Mouse (Mus musculus): Measurements from ENCODE around the gene Phc2.

Gene Phc2

DNA sequence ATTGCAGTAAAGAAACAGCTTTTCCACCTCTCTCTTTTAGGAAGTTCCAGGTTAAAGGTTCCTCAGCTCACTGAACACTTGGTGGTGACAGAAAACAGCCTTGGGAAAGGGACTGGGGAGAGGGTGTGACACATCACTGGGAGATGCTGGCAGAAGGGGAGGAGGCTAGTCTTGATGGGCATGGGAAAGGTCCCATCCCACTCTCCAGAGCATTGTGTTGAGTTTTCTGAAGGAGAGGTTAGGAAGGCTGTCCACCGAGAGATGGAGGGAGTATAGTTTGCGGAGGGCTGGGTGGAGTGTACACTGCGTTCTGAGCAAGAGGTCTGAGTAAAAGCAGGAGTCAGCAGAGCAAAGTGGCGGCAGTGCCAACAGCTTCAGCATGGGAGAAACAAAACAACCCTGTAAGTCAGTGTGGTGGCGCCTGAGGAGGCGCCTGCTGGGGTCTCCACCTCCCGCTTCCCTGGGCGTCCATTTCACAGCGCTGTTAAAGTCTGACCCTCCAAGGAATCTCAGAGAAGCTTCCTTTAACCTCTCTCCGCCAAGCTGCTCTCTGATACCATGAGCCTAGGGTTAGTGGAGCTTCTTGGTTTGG lies 88.0 kb downstream of the Phc2 start:
- no peak for DNase-seq (ENCODE audit: low spot score in 2 of 2)

DNA sequence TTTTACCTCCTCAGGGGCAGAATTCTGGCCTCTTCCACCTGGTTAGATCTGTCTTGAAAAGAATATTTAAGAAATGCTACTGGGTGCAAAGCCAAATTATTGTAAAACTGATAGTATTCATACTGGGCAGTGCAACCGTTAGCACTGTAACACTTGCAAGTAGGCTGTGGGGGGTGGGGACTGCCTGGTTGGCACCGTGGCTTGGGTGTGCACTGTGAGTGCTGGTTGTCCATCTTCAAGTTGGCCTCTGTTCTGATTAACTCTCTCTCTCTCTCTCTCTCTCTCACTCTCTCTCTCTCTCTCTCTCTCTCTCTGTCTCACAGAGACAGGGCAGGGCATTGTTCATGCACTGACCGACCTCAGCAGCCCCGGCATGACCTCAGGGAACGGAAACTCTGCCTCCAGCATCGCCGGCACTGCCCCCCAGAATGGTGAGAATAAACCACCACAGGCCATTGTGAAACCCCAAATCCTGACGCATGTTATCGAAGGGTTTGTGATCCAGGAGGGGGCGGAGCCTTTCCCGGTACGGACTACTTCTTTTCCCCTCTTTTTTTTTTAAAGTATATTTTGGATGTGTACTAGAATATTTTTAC lies 88.6 kb downstream of the Phc2 start:
- DNase-seq (ENCODE audit: low spot score in 2 of 2): no peak

DNA sequence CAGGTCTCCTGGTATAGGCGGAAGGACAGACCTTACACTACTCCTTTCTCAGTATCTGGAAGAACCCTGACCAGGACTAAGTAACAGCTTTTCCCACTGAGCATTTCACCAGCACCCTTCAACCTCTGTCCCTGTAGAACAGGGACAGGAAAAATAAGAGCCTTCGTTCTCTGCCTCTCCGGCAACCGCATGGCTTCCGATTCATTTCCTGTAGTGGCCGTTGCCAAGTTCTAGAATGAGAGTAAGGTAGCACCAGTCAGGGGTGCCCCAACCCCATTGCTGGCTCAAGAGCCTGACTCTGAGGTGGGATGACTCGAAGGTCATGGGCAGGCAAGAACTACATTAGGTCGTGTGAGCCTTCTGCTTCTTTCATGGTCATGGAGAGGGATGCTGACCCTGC lies 90.7 kb downstream of the Phc2 start:
- no peak for DNase-seq (ENCODE audit: low spot score in 2 of 2)

DNA sequence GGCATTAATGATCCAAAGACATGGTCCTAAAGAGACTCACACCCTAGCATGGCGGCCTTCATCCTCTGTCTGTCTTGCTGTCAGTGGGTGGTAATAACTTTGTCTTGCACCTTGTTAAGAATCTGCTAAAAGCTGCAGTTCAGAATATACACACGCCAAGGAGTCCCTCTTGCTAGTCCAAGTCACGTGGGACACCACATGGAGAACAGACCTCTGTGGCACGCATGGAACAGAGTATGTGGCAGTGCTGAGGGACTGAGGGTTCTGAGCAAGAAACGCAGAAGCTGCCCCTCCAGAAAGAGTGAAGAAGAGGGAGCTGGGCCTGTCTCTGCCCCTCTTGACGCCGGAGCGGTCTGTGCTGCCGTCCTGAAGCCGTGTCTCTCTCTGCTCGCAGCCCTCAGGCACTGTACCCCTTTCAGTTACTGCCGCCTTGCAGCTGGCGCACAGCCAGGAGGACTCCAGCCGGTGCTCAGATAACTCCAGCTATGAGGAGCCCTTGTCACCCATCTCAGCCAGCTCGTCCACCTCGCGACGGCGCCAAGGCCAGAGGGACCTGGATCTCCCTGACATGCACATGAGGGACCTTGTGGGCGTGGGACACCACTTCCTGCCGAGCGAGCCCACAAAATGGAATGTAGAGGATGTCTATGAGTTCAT lies 93.2 kb downstream of the Phc2 start:
- DNase-seq (ENCODE audit: low spot score in 2 of 2): no peak

DNA sequence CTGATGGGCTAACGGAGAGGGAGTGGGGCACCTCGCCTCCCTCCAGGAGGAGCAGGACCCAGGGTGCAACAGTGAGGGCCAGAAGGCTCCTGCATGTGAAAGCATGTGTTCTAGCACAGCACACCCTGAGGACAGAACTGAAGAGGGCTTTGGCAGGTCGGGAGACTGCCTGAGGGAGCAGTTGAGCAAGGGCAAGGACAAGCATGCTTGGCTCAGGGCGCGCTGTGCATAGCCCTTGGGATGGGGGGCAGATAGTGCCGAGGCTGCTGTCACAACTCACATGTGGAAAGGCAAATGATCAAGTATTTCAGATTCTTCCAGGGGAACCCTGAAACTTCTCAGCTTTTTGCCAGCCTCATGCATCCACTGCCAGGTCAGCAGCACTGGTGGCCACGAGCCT lies 93.8 kb downstream of the Phc2 start:
- no peak for DNase-seq (ENCODE audit: low spot score in 2 of 2)

DNA sequence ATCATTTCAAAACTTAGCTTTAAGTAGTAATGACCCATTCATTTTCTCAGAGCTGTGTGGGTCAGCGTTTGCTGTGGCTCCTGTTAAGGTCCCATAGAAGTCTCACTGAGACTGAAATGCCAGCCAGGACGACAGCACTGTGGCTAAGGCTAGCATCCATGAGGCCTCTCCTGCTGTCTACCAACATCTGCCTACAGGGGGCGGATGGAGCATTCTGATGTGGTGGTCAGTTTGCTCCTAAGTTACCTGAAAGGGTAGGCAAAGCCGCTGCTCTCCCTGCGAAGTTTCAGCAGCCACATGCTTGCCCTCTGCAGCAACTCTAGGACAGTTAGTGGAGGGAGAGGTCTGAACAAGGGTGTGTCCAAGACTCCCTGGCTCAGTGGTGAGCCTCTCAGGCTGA lies 96.5 kb downstream of the Phc2 start:
- DNase-seq (ENCODE audit: low spot score in 2 of 2): no peak

DNA sequence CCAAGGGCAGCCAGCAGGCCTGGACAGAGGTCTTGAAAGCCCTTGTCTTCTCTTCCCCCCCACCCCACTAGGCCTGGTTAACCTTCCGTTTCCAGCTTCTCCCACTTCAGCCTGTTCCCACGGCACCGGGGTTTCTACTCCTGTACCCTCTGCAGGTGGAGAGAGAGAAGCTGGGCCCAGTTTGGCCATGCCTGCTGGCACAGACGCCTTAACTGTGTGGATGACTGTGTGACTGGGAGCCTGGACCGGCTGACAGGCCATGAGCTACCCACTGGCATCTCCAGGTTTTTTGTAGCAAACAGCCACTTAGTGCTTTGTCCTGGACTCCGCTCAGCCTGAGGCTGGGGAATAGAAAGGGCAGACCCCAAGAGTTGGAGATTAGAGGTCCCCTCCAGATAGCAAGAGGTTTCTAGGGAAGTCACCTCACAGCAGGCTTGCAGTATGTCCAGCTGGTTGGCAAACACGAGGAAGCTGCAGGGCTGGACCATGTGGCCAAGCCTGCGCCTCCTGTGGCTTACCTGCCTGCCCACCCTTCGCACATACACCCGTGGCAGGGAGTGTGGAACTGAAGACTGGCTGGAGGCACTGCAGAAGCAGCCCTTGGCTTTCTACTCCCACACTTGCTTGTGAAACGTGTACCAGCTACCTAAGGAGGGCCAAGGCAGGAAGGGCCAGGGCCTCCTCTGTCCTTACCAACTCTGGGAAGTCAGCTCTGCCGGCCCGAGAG lies 97.7 kb downstream of the Phc2 start:
- no peak for DNase-seq (ENCODE audit: low spot score in 2 of 2)

DNA sequence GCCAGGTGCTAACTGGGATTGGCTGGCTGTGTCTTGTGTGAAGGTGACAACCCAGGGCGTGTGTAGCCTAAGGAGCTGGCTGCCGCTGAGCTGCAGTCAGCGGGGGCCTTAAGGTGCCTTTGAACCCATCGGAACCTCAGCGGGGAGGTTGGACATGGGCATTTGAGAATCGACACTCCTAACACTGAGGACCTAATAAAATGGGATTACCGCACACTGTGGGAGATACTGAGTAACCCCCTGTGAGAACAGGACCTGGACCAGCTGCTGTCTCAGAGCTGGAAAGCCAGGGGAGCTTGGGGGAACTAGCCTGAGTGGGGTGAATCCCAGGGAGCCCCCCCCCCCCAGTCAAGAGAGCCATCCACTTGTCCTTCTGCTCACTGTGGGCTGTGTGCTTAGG lies 99.1 kb downstream of the Phc2 start:
- no peak for DNase-seq (ENCODE audit: low spot score in 2 of 2)

DNA sequence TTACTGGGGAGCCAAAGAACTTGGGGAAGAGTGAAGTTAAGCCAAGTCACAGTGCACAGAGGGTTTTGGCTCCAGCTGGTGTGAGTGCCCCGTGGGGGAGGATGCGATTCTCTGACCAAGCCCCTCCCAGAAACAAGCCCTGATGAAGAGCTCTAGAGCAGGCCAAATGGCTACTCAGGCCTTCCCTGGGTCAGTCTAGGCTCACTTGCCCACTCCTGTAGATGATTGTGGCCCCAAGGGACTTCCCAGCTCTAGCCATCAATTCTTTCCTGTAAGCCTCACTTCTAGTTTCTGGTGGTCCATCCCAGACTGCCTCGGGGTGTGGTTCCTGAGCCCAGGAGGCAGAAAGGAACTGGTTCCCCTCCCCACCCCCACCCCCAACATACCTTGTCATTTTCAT lies 100.6 kb downstream of the Phc2 start, which contains the start of gene A3galt2:
TSS of gene A3galt2 (plus strand) at position 301 of the 400 bp plus-strand sequence.
- no peak for DNase-seq (ENCODE audit: low spot score in 2 of 2)

DNA sequence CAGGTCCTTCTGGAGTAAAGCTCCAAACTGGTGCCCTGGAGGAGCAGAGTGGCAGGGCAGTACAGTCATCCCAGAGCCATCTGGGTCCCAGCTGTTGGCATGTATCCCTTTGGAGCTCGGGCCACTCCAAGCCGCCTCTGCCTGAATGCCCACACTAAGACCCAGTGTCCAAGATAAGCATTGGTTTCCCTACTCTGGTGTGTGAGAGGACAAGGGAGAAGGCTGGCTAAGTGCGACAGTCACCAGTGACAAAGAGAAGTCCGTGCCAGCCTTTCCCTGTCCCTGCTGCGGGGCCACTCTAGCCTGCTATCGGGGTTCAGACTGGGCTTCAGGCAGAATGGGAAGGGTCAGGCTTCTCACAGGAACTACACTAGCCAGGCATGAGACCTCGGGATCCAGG lies 101.4 kb downstream of the Phc2 start:
- no peak for DNase-seq (ENCODE audit: low spot score in 2 of 2)

DNA sequence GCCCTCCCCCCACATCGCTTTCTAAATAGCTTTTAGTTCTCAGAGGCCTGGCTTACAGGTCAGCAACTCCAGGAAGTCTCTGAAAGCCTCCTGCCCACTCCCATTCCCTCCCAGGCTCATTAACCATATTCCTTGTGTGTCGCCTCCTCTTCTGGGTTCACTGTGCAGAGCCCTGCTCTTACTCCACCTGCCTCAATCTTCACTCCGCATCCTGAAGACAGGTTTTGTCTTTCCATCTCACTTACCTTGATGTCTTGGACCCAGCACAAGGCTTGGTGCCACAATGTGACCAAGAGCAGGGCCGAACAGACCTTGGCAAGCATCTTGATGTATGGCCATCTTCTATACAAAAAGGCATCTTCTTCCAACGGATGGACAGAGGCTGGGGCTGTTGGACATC lies 104.7 kb downstream of the Phc2 start:
- DNase-seq (ENCODE audit: low spot score in 2 of 2): no peak

DNA sequence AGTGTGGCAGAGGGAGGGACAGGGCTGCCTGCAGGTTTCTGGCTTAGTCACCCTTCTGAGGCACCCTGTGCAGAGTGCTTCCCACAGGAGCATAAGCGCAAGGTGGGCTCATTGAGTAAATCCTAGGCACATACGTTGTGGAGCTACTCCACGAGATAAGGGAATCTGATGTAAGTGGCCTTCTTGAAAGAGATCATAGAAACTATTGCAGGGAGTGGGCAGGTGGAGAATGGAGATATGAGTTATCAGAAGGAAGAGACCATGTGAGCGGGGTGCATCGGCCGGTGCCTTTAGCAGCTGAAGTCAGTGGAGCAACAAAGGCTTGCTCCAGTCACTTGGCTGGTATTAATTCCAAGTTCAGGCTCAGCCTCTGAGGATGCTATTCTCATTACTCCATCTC lies 105.5 kb downstream of the Phc2 start:
- no peak for DNase-seq (ENCODE audit: low spot score in 2 of 2)

DNA sequence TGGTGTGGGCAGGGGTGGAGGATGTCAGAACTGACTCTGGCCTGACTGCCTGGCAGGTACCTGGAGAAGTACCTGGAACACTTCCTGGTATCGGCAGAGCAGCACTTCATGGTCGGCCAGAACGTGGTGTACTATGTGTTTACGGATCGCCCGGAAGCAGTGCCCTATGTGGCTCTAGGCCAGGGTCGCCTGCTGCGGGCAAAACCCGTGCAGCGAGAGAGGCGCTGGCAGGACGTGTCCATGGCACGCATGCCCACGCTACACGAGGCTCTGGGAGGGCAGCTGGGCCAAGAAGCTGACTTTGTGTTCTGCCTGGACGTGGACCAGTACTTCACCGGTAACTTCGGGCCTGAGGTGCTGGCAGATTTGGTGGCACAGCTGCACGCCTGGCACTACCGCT lies 112.4 kb downstream of the Phc2 start:
- DNase-seq (ENCODE audit: low spot score in 2 of 2): no peak

DNA sequence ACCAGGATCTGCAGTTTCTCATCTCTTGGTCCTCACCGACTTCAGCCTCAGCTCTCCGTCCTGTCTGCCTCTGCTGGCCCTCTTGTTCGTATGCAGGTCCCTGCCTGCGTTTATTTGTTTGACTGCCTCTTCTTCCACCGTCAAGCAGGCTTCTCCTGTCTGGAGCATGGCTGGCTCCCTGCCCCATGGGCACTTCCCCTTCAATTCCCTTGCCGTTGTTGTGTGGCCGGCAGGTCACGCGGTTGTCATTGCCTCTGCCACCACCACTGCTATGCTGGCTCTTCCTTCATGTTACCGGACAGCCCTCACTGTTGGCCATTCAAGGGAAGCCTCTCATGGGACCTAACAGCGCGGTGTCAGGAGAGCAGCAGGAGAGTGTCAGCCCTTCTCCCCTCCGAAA lies 113.6 kb downstream of the Phc2 start:
- no peak for DNase-seq (ENCODE audit: low spot score in 2 of 2)

DNA sequence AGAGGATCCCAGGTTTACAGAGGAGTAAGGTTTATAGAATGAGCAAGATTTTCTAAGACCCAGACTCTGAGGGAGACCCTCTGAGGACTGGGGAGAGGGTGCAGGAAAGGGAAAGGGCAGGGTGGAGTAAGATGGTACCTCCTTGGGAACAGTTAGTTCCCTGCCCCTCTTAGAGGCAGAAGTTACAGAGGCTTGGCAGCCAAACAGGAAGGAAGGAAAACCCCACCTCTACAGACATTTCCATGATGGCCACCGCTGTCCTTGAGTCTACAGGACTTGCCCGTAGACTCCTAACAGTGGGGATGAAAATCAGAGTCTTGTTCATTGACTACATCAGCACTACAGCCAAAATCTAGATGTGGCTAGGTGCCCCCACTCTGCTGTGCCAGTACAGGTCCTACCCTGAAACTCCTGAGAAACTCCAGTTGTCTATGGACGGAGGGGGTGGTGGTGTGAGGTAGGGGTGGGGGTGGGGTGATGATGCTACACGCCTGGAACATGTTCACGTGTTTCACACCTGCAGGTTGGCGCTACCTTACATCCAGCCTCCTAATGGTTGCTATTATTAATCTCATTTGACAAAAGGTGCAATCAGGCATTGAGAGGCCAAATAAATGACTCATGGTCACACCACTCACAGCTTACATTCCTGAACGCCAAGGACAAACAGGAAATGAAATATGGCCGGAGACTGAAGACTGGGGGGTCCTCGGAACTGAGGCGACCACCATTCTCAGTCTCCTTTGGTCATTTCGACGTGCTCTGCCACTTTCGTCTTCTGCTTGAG lies 115.3 kb downstream of the Phc2 start:
- no peak for DNase-seq (ENCODE audit: low spot score in 2 of 2)

DNA sequence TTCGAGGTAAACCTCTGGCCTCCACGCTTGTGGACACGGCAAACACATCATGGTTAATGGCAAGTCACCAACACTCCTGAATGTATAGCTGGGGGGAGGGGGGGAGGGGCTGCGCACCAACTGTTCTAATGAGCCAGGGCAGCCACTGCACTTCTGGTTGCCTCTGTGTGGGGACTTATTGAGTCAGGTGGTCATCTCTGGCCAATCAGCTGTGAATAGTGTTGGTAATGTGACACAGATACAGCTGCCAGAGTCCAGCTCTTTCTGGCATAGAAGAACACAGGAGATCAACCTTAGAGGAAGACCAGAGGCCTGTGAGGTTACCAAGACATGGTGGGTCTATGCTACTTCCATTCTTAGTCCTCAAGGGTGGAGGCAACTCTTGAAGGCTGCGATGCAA lies 116.2 kb downstream of the Phc2 start:
- no peak for DNase-seq (ENCODE audit: low spot score in 2 of 2)

DNA sequence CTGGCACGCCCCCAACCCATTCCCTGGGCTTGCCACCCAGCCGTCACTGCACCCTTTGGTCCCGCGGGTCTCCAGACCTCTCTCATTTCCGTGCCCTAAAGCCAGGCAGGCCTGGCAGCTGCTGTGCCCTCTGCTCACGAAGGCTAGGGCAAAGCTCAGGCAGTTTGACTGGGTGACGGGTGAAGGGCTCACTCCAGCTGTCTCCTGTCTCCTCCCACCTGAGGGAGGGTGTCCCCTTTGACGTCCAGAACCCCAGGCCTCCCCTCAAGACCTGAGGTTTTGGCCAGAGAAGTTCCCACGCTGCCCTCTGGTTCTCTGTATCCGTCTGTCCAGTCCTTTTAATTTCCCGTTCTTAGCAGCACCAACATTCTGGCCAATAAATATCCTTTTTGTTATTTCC lies 119.3 kb downstream of the Phc2 start:
- DNase-seq (ENCODE audit: low spot score in 2 of 2): no peak

DNA sequence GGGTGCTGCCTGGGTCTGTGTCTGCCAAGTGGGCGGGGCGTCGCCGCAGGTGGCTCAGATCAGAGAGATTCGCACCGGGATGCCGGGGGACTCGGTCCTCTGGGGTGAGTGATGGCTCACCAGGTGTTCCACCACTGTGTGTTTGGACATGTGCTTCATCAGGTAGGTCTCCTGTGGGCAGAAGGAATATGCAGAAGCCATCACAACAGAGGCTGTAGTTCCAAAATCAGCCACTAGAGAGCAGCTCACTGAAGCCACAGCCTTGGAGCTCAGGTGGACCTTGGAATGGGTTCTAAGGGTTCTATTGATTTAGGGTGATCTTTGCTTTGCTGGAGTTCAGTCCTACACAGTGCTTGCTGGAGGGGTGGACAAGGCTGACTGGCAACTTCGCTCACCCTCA lies 120.0 kb downstream of the Phc2 start:
- no peak for DNase-seq (ENCODE audit: low spot score in 2 of 2)

DNA sequence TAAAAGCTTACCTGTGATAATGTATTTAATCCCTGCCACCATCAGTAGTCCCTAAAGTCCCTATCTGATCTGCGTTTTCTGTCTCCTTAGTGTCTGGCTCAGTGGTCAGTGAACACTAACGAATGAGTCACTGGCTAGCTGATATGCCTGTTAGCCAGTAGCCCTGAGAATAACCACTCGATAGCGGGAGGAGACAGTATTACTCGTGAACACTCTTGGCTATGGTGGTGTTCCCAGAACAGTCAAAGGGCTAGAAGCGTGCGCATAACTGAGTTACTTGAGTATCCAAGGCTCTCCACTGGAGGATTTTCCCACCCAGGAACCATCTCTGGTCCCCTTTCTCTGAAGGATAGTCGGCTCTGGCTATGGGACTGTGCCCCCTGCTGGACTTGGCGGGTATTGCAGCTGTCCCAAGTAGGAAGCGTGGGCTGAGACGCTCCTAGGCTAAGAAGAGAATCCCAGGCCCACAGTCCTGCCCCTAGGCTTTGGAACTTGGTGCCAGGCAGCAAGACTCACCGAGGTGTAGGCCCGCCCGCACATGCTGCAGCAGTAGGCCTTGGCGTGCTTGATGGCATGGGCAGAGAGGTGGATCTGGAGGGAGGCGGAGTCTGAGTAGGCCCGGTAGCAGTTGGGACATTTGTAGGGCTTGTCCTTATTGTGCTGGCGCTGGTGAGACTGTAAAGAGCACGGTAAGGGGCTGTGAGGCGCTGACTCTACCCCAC lies 122.2 kb downstream of the Phc2 start:
- DNase-seq (ENCODE audit: low spot score in 2 of 2): peak; percentile 43 to 56

DNA sequence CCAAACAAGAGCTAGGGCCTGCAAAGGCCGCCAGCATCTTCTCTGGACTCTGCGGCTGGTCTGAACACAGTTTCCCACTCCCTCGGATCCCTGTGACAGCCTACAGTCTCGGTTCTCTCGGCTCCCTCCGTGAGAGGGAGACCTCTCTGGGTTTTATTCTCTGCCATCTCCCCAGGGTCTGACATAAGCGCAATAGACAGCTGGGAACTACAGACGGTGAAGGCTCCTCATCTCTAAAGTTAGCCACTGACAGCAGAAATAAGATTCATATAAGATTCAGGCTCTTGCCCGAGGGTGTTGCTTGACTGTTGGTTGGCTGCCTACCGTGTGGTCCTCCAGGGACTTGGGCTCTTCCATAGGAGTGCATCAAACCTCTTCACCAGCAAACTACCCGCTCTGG lies 123.1 kb downstream of the Phc2 start:
- DNase-seq (ENCODE audit: low spot score in 2 of 2): no peak

DNA sequence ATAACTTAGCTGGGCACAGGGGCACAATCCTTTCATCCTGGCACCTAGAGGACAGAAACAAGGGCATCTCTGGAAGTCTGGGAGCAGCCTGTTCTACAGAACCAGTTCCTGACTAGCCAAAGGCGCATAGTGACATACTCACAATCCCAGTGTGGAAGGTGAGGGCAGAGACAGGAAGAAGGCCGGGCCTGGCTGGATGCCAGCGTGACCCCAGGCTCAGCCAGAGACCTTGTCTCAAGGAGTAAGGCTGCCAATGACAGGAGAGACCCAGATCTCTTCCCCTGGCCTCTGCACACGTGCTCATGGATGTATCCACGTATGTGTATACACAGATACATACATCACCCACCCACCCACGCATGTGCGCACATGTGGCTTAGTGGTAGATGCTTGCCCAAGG lies 127.5 kb downstream of the Phc2 start:
- DNase-seq (ENCODE audit: low spot score in 2 of 2): no peak

All from right cerebral cortex, postnatal 36 days (tissue).